Mouse (Mus musculus) right cerebral cortex, postnatal 25 days (tissue): ENCODE data around the gene Kcnn1.
A peak's percentile ranks its signal among the peaks of the same experiment; 100 is the strongest.

ENCODE experiments used
- DNase-seq: peaks from one replicate; pipeline ENCODE4 v3.0.0; 2022

The Kcnn1 gene

DNA sequence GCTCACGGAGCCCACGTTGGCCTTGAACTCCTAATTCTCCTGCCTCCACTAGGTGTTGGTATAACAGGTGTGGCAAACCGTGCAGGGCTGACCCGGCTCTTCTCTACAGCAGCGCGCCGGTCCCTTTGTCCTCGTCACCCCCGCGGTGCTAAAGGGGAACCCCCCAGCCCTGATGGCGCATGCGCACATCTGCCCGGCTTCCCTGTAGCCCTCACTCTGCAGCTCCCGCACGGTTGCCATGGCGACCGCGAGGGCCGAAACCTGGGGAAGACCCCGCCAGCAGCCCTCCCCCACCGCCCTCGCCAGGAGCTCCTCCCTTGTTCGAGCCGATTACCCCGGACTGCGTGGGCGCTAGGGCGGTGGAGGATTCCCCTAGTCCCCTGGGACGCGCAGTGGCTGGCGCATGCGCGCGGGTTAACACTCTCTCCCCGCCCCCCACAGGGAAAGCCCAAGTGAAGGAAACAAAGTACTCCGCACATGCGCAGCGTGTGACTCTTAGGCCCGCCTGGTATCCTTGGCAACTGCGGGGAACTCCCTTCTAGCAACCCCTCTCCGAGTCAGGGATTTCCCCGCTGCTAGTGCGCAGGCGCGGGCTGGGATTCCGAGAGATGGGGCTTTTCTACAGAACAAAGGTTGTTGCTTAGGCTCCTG is 2.4 kb upstream of the Kcnn1 start:
- peak; percentile 99 for DNase-seq

- DNase-seq = no peak
Measured at GRCm38 (mm10) chr8:70864712-70865221, 1.7 kb upstream of the Kcnn1 start.

GRCm38 (mm10) chr8:70863956-70864711 is 1.1 kb upstream of the Kcnn1 start:
- DNase-seq = peak; percentile 44

GRCm38 (mm10) chr8:70857516-70857915 is 5.5 kb downstream of the Kcnn1 start:
- DNase-seq = no peak

DNA sequence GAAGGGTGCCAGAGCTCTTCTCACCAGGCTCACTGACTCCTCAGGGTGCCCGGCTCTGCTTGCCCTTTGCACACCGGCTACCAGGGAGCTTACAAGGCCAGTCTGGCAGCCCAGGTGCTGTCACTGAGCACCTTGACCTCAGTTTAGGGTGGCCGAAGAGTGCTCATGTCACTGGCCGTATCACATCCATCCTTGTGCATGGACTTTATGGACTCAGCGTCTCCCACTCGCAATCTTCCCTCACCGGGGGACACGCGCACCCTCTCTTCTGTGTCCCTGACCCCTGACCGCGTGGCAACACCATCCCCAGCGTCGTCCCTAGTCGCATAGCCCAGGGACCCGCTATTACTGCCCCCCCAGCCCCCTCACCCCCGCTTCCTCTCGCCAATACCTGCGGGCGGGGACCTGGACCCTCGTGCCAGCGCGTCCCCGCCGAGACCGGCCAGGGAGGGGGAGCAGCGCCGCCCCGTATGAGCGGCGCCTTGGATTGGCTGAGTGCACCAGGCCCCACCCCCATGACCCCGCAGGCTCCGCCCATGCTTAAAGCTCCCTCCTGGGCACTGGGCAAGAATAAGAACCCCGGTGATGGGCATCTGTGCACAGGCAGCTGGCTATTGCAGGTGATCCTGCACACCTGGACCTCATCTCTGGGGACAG is 6.4 kb downstream of the Kcnn1 start:
- peak; percentile 78 for DNase-seq

DNA sequence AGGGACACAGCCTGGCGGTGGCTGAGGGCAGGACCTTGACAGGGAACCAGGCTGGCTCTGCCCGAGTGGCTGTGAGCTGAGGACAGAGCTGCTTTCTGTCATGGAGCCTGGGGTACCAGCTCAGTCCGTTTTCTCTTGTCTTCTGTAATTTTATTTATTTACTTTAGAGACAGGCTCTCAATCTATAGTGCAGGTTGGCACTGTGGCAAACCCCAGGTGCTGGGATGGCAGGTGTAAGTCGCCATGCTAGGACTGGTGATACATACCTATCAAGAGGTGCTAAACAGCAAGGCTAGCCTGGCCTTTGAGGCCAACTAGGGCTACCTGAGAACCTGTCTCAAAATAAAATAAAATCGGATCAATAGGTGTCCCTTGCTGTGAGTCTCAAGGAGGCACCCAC is 7.0 kb downstream of the Kcnn1 start:
- no peak for DNase-seq

DNA sequence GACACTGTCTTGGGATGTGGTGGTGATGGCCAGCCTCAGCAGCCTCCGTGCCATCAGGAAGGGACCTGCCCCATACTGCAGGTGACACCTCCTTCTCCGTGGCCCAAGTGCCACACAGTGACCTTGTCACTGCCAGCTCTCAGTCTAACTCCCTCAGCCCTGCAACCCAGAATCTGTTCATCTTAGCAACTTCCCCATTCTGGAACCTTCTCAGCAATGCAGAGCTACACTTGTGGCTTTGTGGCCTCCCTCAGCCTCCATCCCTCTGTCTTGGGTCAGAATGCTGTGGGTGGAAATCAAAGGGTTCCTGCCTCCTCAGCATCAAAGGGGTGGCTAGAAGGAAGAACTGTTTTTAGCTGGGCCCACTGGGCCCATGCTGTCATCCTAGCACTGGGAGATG is 9.2 kb downstream of the Kcnn1 start:
- no peak for DNase-seq

DNA sequence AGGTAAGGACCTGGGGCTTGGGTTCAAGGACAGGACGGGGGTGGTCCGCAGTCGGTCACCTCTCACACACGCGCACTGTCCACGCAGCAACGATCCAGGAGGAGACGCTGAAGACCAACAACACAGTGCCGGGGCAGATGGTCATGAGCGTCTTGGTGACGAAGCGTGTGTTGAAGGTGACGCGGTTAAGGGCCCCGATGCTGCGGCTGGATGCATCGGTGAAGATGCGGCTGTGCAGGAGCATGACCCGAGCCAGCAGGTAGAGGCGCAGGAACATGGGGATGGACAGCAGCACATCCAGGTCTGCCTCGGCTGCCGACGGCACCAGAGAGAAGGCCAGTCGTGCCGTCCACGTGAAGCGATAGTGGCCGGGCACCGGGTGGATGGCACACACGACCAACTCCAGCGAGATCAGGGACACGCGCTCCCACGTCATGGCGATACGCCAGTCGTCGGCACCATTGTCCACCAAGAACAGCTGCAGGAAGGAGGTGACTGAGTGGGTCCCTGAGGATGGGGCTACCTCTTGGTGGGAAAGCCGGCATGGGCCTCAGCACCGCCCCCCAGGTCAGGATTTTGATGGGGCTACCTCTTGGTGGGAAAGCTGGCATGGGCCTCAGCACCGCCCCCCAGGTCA is 10.3 kb downstream of the Kcnn1 start:
- no peak for DNase-seq

DNA sequence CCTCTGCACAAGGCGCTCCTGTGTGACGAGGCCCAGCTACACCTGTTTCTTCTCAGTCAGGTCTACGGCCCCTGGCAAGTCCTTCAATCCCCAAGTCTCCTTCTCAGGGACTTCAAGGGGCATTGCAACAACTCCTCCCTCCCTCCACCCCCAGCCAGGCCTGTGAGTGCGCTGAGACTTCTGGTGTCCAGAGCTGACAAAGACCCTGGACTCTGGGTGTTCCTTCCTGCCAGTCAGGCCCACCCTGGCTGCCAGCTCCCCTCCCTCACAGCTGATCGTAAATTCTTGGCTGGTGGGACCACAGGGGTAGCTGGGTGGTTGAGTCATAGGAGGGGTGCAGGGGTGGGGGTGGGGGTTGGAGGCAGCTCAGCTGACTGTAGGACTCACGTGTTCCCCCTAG is 11.2 kb downstream of the Kcnn1 start:
- no peak for DNase-seq

DNA sequence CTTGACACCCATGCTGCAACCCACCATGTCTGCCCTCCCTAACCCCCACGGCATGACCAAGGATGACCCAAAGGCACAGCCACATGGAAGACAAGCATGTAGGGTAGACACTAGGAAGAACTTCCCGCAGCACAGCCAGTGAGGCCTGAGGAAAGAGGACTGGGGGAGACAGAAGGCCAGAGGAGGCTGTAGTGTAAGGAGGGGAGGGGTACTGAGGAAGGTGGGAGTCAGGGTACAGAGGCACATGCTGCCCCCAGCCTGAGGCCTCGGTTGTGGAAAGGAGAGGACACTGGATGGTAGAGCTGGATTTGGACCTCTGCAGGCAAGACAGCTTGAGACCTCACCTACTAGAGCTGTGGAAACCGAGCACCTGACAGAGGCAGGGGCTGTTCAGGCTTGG is 12.1 kb downstream of the Kcnn1 start:
- DNase-seq = no peak

DNA sequence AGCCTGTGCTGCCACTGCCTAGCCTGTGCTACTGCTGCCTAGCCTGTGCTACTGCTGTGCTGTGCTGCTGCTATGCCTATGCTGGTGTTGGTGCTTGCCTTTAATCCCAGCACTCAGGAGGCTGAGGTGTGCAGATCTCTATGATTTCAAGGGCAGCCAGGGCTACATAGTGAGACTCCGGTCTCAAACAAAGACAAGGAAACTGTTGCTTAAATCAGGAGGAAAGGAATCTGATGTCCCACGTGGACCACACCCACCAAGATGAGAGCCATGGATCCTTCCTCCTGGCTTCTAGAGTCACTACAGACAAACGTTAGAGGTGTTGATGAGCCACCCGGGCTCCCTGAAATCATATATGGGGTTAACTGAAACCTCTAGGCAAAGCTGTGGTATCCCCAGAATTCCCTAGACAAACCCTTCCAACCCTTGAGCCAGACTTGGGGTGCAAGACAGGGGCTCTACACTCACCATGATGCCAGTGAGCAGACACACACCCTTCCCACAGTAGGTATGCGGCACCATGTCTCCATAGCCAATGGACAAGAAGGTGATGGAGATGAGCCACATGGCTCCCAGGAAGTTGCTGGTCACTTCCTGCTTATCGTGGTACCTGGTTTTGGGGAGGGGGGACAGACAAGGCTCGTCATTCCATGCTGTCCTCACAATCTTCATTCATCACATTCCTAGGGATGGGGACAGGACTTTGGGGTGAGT is 12.8 kb downstream of the Kcnn1 start:
- no peak for DNase-seq

- no peak for DNase-seq
Measured at GRCm38 (mm10) chr8:70849333-70849990, 13.6 kb downstream of the Kcnn1 start.

- no peak for DNase-seq
Measured at GRCm38 (mm10) chr8:70846371-70847154, 16.5 kb downstream of the Kcnn1 start.

DNA sequence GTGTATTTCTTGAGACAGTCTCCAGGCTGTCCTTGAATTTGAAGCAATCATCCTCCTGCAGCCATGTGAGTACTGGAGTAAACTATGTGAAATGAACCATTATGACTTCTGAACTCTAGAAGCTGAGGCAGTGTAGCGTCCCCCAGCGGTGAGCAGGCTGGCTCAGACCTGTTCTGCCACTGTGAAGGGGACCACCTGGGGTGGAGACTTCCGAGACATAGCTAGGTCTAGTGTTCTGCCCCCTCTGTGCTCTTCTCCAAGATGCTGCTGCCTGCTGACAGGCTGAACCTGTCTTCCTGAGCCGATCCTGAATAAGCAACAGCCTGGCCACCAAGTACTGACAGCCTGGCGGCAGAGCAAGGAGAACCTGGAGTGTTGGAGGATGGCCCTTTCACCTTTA is 17.9 kb downstream of the Kcnn1 start:
- no peak for DNase-seq

GRCm38 (mm10) chr8:70844523-70844922 is 18.5 kb downstream of the Kcnn1 start:
- peak; percentile 77 for DNase-seq

DNA sequence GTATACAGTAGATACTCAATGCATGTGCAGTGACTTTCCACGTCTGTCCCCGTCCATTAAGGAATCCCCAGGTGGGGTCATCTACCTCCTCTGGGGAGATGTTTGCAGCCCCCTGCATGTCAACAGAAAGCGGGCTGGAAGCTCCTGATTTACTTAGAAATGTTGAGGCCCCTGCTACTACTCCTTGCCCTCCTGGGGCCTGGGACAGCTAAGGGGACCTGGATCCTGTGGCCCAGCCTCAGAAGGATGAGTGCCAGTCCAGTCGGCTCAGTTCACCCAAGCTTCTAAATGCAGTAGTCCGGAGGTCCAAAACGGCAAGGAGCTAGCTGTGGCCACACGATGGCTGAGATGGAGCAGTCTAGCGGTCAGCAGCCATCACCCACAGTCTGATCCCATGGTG is 19.1 kb downstream of the Kcnn1 start:
- no peak for DNase-seq

DNA sequence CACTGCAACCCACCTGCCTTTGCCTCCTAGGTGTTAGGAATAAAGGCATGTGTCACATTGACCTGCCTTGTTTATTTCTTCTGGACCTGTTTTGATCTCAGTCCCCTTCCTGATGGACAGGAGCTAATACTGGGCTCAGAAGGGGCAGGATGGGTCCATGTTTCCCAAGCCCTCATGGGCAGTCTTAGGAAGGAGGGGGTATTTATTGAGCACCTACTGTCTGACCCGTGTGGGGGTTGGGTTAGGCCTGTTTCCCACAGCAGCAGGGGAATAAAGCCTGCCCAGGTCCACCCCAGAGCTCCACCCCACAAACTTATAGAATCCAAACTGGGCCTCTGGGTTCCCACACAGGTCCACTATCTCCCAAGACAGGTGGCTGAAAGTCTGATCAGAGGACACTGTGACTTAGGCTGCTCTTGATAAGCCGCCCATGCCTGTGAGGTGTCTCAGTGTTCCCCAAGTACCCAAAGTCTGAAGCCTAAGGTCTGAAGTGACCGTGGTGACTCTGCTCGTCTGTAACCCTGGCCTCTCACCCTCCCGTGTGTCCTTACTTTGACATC is 19.8 kb downstream of the Kcnn1 start:
- DNase-seq = no peak

DNA sequence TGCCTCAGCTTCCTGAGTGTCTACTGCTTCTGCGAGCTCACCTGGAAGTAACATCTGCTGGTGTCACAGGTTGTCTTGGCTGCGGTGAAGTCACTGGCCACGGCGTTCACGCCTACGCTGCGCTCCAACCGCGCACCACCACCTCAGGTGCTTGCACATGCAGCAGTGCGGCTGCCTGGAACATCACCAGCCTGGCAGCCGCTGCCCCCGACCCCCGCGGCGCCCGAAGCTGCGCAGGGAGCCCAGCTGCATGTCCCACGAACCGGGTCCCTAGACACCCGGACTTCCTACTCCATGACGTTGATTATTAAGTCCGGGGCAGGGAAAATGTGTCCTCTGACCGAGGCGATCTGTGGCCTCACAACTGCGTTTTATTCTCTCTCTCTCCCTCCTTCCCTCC is 20.6 kb downstream of the Kcnn1 start:
- no peak for DNase-seq

DNA sequence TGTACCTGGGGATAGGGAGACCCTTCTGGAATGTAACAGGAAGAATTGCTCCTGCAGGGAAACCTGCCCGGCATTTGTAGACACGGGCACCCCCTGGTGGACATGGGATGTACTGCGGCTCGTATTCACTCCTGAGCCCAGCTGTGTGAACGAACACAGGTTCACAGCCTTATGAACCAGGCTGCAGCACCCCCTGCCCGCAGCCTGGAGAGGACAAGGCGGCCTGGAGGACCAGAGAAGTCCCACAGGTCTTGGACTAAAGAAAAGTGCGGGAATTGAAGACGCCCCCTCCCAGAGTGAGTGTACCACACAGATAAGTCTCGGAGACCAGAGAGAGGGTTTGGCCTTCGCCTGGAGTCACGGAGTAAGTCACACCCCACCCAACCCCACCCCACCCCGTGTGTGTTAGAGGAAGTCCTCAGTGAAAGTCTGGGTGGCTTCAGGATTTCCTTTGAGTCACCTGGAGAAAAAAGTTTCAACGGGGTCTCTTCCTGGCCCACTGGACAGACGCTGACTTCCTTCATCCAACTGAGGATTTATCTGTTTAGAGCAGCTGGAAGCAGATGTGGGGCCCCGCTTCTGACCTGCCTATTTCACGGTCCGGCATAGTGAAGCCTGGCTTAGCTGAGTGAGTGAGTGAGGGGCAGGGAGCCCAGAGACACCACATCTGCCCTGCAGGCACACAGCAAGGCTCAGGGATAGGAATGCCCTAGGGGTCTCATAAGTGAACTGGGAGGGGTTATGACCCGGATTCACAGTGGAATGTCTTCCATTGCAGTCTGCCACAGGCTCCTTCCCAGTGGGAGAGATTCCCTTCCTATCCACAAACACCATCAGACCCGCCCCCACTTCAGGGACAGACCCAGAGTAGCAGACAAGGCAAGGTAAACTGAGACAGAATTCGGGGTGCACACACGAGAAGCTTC is 21.6 kb downstream of the Kcnn1 start:
- DNase-seq = peak; percentile 81

- no peak for DNase-seq
Measured at GRCm38 (mm10) chr8:70840590-70840989, 22.5 kb downstream of the Kcnn1 start.
